Mouse (Mus musculus) layer of hippocampus, postnatal 10 days (tissue): ENCODE results near the gene Sorbs1. TPM values are rescaled to one million over a fixed set of nuclear protein-coding genes. Genes with fewer than 3 reads are reported as not detected.

Experiments
- DNase-seq, 2 experiments: peaks; one replicate each; pipeline ENCODE4 v3.0.0; 2021; ENCODE audit warnings: low spot score in 2 of 2
- total RNA-seq, 2 experiments: library from RNA; stranded (reverse); gene quantifications; 2 replicates each; pipeline ENCODE4 v1.2.3; 2021

The Sorbs1 gene
- total RNA-seq, 2 experiments from 2014 or later = 147 to 148 TPM

- no peak for DNase-seq
Measured at GRCm38 (mm10) chr19:40349281-40349680, 164.3 kb downstream of the Sorbs1 start.

GRCm38 (mm10) chr19:40348652-40349051 lies 164.9 kb downstream of the Sorbs1 start:
- no peak for DNase-seq

GRCm38 (mm10) chr19:40348175-40348574 lies 165.4 kb downstream of the Sorbs1 start:
- DNase-seq = peak in 1 of 2 experiments; percentile 59

GRCm38 (mm10) chr19:40346908-40347307 lies 166.7 kb downstream of the Sorbs1 start:
- DNase-seq = no peak

- no peak for DNase-seq
Measured at GRCm38 (mm10) chr19:40346232-40346844, 167.2 kb downstream of the Sorbs1 start.

GRCm38 (mm10) chr19:40345684-40346083 lies 167.9 kb downstream of the Sorbs1 start:
- DNase-seq = peak; percentile 55 to 56

GRCm38 (mm10) chr19:40343018-40343417 lies 170.6 kb downstream of the Sorbs1 start:
- peak; percentile 88 to 91 for DNase-seq

GRCm38 (mm10) chr19:40341141-40341540 lies 172.4 kb downstream of the Sorbs1 start:
- no peak for DNase-seq

- DNase-seq = no peak
Measured at GRCm38 (mm10) chr19:40336694-40337093, 176.9 kb downstream of the Sorbs1 start.

- no peak for DNase-seq
Measured at GRCm38 (mm10) chr19:40333905-40334304, 179.7 kb downstream of the Sorbs1 start.

- DNase-seq = no peak
Measured at GRCm38 (mm10) chr19:40333081-40333480, 180.5 kb downstream of the Sorbs1 start.

GRCm38 (mm10) chr19:40332303-40332702 lies 181.3 kb downstream of the Sorbs1 start:
- DNase-seq = no peak

GRCm38 (mm10) chr19:40331846-40332245 lies 181.7 kb downstream of the Sorbs1 start:
- DNase-seq = no peak

GRCm38 (mm10) chr19:40326126-40326525 lies 187.5 kb downstream of the Sorbs1 start:
- no peak for DNase-seq

- no peak for DNase-seq
Measured at GRCm38 (mm10) chr19:40325381-40325780, 188.2 kb downstream of the Sorbs1 start.

- DNase-seq = no peak
Measured at GRCm38 (mm10) chr19:40322226-40322625, 191.4 kb downstream of the Sorbs1 start.

GRCm38 (mm10) chr19:40319199-40319598 lies 194.4 kb downstream of the Sorbs1 start:
- DNase-seq = no peak

- DNase-seq = no peak
Measured at GRCm38 (mm10) chr19:40318511-40318910, 195.1 kb downstream of the Sorbs1 start.

GRCm38 (mm10) chr19:40317001-40317400 lies 196.6 kb downstream of the Sorbs1 start:
- DNase-seq = no peak

- DNase-seq = no peak
Measured at GRCm38 (mm10) chr19:40314252-40314651, 199.3 kb downstream of the Sorbs1 start.

GRCm38 (mm10) chr19:40311631-40312030 lies 201.9 kb downstream of the Sorbs1 start:
- no peak for DNase-seq

- no peak for DNase-seq
Measured at GRCm38 (mm10) chr19:40310410-40311130, 203.0 kb downstream of the Sorbs1 start.

- DNase-seq = no peak
Measured at GRCm38 (mm10) chr19:40309911-40310310, 203.7 kb downstream of the Sorbs1 start.
